Mouse (Mus musculus) lung, adult 2 months (tissue): ENCODE data around the gene Xxylt1.

Experiments
- CTCF ChIP-seq: fragments of 200-500 bp; IDR thresholded peaks from 2 replicates; pipeline ENCODE4 v1.5.1; 2011; ENCODE audit warnings: mild to moderate bottlenecking, low read length, control low read depth; ENCODE audit not compliant: insufficient read depth
- POLR2A ChIP-seq: fragments of 200-500 bp; IDR thresholded peaks from 2 replicates; pipeline ENCODE4 v1.6.1; 2011; ENCODE audit warnings: low read depth, mild to moderate bottlenecking, control low read depth, low read length, borderline replicate concordance; ENCODE audit errors: extremely low read depth

DNA sequence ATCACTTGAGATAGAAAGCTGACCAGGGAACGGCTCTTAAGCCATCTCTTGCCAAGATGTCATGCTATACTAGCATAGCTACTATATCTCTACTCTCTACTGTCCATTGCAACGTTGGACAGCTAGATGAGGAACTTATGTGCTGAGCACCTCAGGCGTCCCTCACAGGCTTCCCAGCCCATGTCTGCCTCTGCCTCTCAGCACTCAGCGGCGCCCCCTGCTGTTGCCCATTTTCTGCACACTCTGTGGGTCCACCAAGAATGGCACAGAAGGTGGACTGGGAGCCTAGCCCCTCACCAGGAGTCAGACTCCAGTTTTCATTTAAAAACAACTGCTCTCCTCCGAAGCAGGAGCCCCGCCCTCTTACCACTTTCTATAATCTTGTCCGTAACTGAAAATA is 65.1 kb downstream of the Xxylt1 start:
- TF ChIP-seq POLR2A (no peak), CTCF (peak; percentile 52)
